Mouse (Mus musculus) liver, embryonic 13.5 days (tissue): ENCODE measurements around the gene Hivep3. TPM values are rescaled to one million over a fixed set of nuclear protein-coding genes. Genes with fewer than 3 reads are reported as not detected.

Experiments used
- ATAC-seq: fragments of 200-750 bp; cut with Nextera tagmentation; 2 replicates; pipeline ENCODE4 v1.8.0; 2017; ENCODE audit warnings: low read depth, mild to moderate bottlenecking, moderate number of reproducible peaks, moderate library complexity
- DNase-seq: peaks from one replicate; pipeline ENCODE4 v3.0.0; 2022
- H3K27ac ChIP-seq: fragments of 300-500 bp; sonication (generic); 2 replicates; pipeline ENCODE4 v1.5.1; 2015; ENCODE audit warnings: moderate library complexity, mild to moderate bottlenecking, inconsistent platforms
- H3K27me3 ChIP-seq: fragments of 300-500 bp; sonication (generic); 2 replicates; pipeline ENCODE4 v1.6.1; 2015; ENCODE audit warnings: mild to moderate bottlenecking, inconsistent platforms
- H3K36me3 ChIP-seq: fragments of 300-500 bp; sonication (generic); 2 replicates; pipeline ENCODE4 v1.6.1; 2015; ENCODE audit warnings: mild to moderate bottlenecking, inconsistent platforms
- H3K4me1 ChIP-seq: fragments of 300-500 bp; sonication (generic); replicated peaks from 2 replicates; pipeline ENCODE4 v1.6.1; 2015; ENCODE audit warnings: inconsistent platforms
- H3K4me2 ChIP-seq: fragments of 300-500 bp; sonication (generic); 2 replicates; pipeline ENCODE4 v1.6.1; 2015; ENCODE audit warnings: inconsistent platforms, mild to moderate bottlenecking, moderate library complexity
- H3K4me3 ChIP-seq: fragments of 300-500 bp; sonication (generic); replicated peaks from 2 replicates; pipeline ENCODE4 v1.5.1; 2015; ENCODE audit warnings: mild to moderate bottlenecking, inconsistent platforms
- H3K9ac ChIP-seq: fragments of 300-500 bp; sonication (generic); 2 replicates; pipeline ENCODE4 v1.6.1; 2015; ENCODE audit warnings: mild to moderate bottlenecking, inconsistent platforms
- H3K9me3 ChIP-seq: fragments of 300-500 bp; sonication (generic); replicated peaks from 2 replicates; pipeline ENCODE4 v1.6.1; 2016; ENCODE audit warnings: inconsistent platforms
- WGBS: fragments of 180-500 bp; shearing (Covaris S2); methylation state at CpG from one replicate; pipeline ENCODE4 v1.1.7; 2015; ENCODE audit not compliant: insufficient replicate concordance; 5-methylcytosine and 5-hydroxymethylcytosine counted together
- polyA plus RNA-seq: library from polyadenylated mRNA; unstranded; fragments of >200 nt; fragmentation: Nextera tagmentation; extraction: Ambion mirVana; gene quantifications from 2 replicates; pipeline ENCODE4 v1.2.1, GENCODE M21; 2015

The Hivep3 gene
- polyA plus RNA-seq, 1 experiment from 2014 or later, result 2.1 TPM

DNA sequence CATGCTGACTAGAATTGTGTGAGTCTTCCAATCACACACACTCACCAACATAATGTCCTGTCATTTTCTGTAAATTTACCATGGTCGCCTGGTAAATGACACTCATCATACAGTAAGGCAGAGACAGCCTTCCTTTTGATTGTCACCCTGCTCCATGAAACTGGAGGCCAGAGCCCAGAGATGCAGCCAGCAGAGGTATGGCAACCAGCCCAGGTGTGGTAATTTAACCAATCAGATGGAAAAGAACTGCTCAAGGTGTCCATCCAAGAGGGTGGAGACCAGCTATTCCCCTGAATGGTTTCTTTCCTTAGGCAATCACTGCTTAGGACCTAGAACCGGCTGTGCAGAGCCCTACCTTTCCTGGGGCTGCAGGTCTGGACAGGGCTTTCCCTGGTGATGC, 224.4 kb downstream of the Hivep3 start:
- 61% methylated on average over 2 of the region's 2 CpGs for WGBS
- Histone ChIP-seq H3K9me3 (no peaks in the 10 kb centered on the region), H3K36me3 (no peaks in the 10 kb centered on the region), H3K4me3 (no peak overlapping the region), H3K4me1 (peaks cover 6% of the 10 kb centered on the region; the same call in 1 of the 2 replicates), H3K4me2 (no peak overlapping the region), H3K27me3 (no peaks in the 10 kb centered on the region), H3K27ac (no peak overlapping the region), H3K9ac (no peak overlapping the region)
- ATAC-seq (no peak), DNase-seq (no peak)

DNA sequence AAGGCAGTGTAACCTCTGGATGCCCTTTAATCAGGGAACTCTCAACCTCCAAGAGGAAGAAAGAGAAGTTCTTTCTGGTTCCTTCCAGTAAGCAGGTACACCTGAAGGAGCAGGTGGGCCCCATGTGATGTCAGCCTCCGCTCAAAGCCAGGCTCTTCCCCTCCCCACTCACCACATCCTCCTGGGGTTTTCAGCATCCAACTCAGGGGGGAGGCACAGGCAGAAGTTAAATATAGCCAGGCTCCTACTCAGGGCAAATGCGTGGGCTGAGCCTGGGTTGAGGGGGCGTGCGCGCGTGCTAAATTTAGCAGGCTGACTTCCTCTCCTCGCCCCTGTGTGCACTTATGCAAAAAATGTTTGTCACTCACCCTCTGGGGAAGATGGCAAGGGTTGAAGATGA, 225.7 kb downstream of the Hivep3 start:
- peaks cover 6% of the 10 kb centered on the region; the same call in 1 of the 2 replicates for H3K4me1 ChIP-seq

DNA sequence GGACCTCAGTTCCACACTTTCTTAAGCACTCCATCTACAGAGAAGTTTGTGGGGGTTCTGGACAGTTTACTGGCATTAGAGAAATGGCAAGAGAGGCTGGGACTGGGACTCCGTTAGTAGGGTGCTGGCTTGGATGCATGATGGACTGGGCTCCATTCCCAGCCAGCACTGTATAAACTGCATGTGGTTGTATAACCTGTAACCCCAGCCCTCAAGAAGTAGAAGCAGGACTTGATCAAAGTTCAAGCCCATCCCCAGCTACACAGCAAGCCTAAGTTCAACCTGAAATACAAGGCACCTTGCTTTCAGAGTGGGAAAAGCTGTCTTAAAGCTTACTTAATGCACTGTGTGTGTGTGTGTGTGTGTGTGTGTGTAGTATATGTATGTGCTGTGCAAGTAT, 226.3 kb downstream of the Hivep3 start:
- 65% methylated on average over 1 of the region's 1 CpGs for WGBS
- ATAC-seq, result no peak

More for the DNA sequence above, 225.7 kb downstream of the Hivep3 start:
- Histone ChIP-seq H3K9me3 (no peaks in the 10 kb centered on the region), H3K36me3 (no peaks in the 10 kb centered on the region), H3K4me2 (no peak overlapping the region), H3K4me3 (no peak overlapping the region), H3K9ac (no peak overlapping the region), H3K27ac (no peak overlapping the region), H3K27me3 (no peaks in the 10 kb centered on the region)
- WGBS, result 10% methylated on average over 7 of the region's 7 CpGs
- ATAC-seq, result no peak
- peak; percentile 5 for DNase-seq

DNA sequence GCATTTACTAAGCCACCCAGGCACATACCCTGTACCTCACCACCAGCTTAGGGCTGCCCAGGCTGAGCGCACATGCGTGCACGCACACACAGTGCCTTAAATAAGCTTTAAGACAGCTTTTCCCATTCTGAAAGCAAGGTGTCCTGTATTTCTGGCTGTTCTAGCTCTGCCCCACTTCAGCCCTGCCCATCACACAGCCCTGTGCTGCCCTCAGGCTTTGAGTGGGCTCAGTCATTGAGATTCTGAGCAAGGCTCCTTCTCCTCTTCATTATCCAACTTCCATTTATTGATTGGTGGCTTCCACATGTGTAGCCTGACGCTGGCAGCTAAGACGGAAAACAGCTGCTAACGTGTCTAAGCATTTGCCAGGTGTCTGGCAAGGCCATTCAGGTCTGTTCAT, 226.9 kb downstream of the Hivep3 start:
- peaks cover 6% of the 10 kb centered on the region; the same call in 1 of the 2 replicates for H3K4me1 ChIP-seq
- H3K36me3 ChIP-seq, result no peaks in the 10 kb centered on the region
- H3K4me3 ChIP-seq, result no peak overlapping the region
- no peak overlapping the region for H3K9ac ChIP-seq
- ATAC-seq (no peak), DNase-seq (no peak)
- no peaks in the 10 kb centered on the region for H3K27me3 ChIP-seq
- WGBS, result 78% methylated on average over 6 of the region's 6 CpGs
- no peak overlapping the region for H3K4me2 ChIP-seq
- no peaks in the 10 kb centered on the region for H3K9me3 ChIP-seq
- no peak overlapping the region for H3K27ac ChIP-seq

More for the DNA sequence above, 226.3 kb downstream of the Hivep3 start:
- Histone ChIP-seq H3K4me1 (peaks cover 6% of the 10 kb centered on the region; the same call in 1 of the 2 replicates), H3K36me3 (no peaks in the 10 kb centered on the region), H3K27me3 (no peaks in the 10 kb centered on the region), H3K4me2 (no peak overlapping the region), H3K9ac (no peak overlapping the region), H3K27ac (no peak overlapping the region), H3K9me3 (no peaks in the 10 kb centered on the region), H3K4me3 (no peak overlapping the region)
- DNase-seq, result no peak

DNA sequence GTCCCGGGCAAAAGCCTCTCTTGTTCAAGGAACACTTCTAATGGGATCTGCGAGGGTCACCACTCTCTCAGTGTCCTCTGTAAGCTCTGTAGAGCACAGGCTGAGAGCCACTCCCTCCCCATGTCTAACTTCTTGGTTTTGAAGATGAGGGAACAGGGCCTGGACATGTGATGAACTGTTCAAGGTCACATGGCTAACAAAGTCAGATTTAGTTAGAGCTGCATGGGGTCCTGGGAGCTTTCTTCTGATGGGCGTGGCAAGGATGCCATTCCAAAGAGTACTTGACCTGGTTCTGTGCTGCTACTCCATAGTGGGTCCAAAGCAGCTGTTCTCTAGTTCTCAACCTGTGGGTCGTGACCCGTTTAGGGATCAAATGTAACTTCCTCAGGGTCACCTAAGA, 227.6 kb downstream of the Hivep3 start:
- H3K4me3 ChIP-seq, result no peak overlapping the region
- H3K36me3 ChIP-seq, result no peaks in the 10 kb centered on the region
- H3K9me3 ChIP-seq, result no peaks in the 10 kb centered on the region
- H3K4me1 ChIP-seq, result peaks cover 6% of the 10 kb centered on the region; the same call in 1 of the 2 replicates
- no peak overlapping the region for H3K9ac ChIP-seq
- ATAC-seq (no peak), DNase-seq (no peak)
- no peaks in the 10 kb centered on the region for H3K27me3 ChIP-seq
- no peak overlapping the region for H3K4me2 ChIP-seq
- H3K27ac ChIP-seq, result no peak overlapping the region
- WGBS, result 55% methylated on average over 5 of the region's 5 CpGs

DNA sequence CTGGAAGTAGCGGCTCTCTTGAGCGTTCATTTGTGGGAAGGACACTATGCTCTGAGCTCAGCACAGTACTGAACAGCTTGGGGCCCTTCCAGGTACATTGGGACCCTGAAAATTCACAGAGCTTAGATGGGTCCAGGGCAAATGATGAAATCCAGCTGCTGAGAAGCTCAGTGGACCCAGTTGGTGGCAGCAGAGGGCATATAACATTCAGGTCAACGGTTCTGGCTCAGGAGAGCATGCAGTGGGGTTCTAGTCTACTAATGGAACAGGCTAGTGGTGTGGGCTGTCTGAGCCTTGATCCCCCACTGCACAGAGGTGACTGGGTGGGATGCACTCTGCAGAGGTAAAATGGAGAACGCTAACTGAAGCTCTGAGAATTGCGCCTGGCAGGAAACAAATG, 228.5 kb downstream of the Hivep3 start:
- no peak overlapping the region for H3K4me2 ChIP-seq
- ATAC-seq (no peak), DNase-seq (no peak)
- H3K27me3 ChIP-seq, result no peaks in the 10 kb centered on the region
- peaks cover 6% of the 10 kb centered on the region; the same call in 1 of the 2 replicates for H3K4me1 ChIP-seq
- H3K36me3 ChIP-seq, result no peaks in the 10 kb centered on the region
- no peak overlapping the region for H3K9ac ChIP-seq
- H3K4me3 ChIP-seq, result no peak overlapping the region
- H3K9me3 ChIP-seq, result no peaks in the 10 kb centered on the region
- 50% methylated on average over 5 of the region's 5 CpGs for WGBS
- H3K27ac ChIP-seq, result no peak overlapping the region

DNA sequence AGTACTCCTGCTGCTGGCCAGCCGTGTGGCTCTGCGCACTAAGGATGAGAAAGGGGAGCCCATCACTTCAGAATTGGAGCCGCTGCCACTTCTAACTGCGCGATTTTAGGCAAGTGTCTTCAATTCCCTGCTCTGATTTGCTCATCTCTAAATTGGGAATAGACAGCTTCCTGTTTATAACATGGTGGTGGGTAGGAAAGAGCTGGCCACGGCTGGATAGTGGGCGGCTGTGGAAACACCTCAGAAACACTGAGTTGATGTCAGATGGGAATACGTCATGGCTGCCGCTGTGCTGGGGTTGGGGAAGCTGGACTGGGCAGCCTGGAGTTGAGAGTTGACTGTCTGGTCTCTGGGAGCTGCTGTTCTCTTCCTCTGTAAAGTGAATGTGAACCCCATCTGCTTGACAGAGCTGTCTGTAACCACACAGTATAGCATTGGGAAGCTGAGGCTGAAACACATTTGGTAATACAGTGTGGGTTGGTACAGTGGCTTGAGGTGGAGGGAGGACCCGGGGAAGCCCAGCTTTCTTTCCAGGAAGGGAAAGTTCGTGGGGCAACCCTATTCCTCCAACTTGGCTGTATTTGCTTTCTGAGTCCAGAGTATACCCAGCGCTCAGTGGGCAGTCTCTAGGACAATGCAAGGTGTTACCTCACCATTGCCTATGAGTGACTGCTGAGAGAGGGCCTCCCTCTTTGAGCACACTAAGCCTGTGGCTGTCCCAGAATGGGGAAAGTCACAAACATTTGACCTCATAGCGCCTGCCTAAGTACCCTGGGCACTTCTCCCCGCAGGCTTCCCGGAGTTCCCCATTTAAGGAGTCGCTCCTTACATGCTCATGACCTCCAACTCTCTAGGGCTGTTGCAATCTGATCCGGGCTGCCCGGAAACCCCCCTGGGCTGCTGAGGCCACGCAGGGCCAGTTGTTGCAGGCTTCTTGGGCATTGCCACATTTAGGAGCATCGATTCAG, 232.8 kb downstream of the Hivep3 start:
- H3K9me3 ChIP-seq, result no peaks in the 10 kb centered on the region
- DNase-seq (no peak), ATAC-seq (peak; percentile 41; the same call in 1 of the 2 replicates)
- 38% methylated on average over 20 of the region's 20 CpGs for WGBS
- no peak overlapping the region for H3K4me2 ChIP-seq
- no peak overlapping the region for H3K4me3 ChIP-seq
- H3K27me3 ChIP-seq, result no peaks in the 10 kb centered on the region
- no peak overlapping the region for H3K27ac ChIP-seq
- no peaks in the 10 kb centered on the region for H3K4me1 ChIP-seq
- no peak overlapping the region for H3K9ac ChIP-seq
- no peaks in the 10 kb centered on the region for H3K36me3 ChIP-seq

DNA sequence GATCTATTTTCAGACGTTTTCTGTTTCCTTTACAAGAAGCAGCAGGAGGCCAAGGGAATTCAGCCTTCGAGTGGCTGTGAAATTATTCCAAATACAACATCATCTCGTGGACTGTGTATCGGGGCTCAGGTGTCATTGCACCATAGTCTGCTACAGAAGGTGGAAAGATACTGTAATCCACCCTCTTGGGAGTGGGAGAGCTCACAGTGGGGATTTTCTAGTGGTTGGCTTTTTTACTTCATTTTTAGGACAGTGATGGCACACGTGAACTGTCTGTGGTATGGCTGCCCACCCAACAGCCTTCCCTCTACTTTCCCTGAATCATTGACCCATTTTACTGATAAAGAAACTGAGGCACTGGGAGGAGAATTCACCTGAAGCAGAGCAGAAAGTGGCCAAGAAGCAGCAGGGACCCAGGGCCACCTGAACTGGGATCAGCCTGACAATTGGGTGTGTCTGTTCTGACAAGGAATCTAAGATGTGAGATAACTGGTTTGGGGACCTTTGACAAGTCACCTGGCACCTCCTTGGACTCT, 233.6 kb downstream of the Hivep3 start:
- no peak overlapping the region for H3K9ac ChIP-seq
- WGBS, result 34% methylated on average over 5 of the region's 5 CpGs
- H3K4me3 ChIP-seq, result no peak overlapping the region
- H3K4me1 ChIP-seq, result no peaks in the 10 kb centered on the region
- H3K36me3 ChIP-seq, result no peaks in the 10 kb centered on the region
- DNase-seq (no peak), ATAC-seq (no peak)
- no peak overlapping the region for H3K27ac ChIP-seq
- no peak overlapping the region for H3K4me2 ChIP-seq
- H3K9me3 ChIP-seq, result no peaks in the 10 kb centered on the region
- no peaks in the 10 kb centered on the region for H3K27me3 ChIP-seq

DNA sequence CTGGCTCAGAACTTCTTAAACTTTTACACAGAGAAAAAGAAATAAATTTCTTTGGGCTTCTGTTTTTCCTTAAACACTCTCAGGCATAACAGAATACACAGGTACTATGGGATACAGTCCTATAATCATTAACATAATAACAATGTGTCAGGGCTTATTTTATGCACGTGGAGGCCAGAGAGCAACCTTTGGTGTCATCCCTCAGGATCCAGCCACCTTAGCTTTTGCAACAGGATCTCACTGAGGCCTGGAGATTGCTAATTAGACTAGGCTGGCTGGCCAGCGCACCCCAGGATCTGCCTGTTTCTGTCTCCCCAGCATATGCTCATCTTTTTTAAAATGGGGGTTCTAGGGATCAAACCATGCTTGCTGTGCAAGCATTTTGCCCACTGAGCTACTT, 234.1 kb downstream of the Hivep3 start:
- no peak for DNase-seq
- no peak overlapping the region for H3K27ac ChIP-seq
- 54% methylated on average over 2 of the region's 2 CpGs for whole genome bisulfite sequencing

DNA sequence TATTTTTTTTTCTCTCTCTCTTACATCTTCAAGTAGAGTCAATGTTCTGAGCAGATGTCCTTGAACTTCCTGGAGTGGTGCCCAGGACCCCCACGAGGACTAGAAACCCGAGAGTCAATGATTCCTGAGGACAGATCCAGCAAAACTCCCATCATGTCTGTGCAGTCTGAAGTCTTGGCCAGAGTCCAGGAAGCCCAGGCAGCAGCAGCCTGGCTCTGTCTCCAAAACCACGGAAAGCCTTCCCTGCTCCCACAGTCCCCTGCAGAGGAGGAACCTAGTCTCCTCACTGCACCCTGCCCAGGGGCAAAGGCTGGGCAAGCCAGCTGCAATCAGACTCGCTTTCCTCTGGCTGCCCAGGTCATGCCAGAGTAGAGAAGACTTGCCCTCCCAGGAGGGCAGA, 234.5 kb downstream of the Hivep3 start:
- WGBS, result 24% methylated on average over 4 of the region's 4 CpGs
- DNase-seq (no peak), ATAC-seq (no peak)
- H3K4me2 ChIP-seq, result no peak overlapping the region
- no peaks in the 10 kb centered on the region for H3K9me3 ChIP-seq
- H3K4me3 ChIP-seq, result no peak overlapping the region
- H3K9ac ChIP-seq, result no peak overlapping the region
- H3K27ac ChIP-seq, result no peak overlapping the region
- no peaks in the 10 kb centered on the region for H3K36me3 ChIP-seq
- no peaks in the 10 kb centered on the region for H3K27me3 ChIP-seq
- H3K4me1 ChIP-seq, result no peaks in the 10 kb centered on the region

More for the DNA sequence above, 234.1 kb downstream of the Hivep3 start:
- Histone ChIP-seq H3K27me3 (no peaks in the 10 kb centered on the region), H3K36me3 (no peaks in the 10 kb centered on the region), H3K4me1 (no peaks in the 10 kb centered on the region), H3K4me2 (no peak overlapping the region), H3K4me3 (no peak overlapping the region), H3K9ac (no peak overlapping the region), H3K9me3 (no peaks in the 10 kb centered on the region)
- no peak for ATAC-seq

DNA sequence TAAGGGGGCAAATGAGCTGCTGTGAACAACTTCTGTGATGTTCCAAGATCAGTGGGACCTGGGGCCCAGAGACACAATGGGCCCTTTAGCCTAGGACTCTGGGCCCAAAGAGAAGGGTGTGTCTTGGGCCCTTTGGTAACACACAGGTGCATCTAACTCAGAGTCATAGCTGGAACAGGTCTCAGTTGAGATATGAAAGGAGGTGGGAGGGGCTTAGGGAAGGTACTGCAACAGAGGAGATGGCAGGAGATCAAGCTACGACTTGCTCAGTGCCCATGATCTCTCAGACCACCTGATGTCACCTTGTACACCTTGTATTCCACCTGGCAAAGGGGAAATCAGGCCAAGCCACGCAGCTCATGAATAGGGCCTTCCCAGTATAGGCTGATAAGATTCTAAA, 235.3 kb downstream of the Hivep3 start:
- H3K4me2 ChIP-seq, result no peak overlapping the region
- H3K27ac ChIP-seq, result no peak overlapping the region

More for the DNA sequence above, 235.3 kb downstream of the Hivep3 start:
- 47% methylated on average over 2 of the region's 2 CpGs for WGBS
- Histone ChIP-seq H3K4me3 (no peak overlapping the region), H3K9ac (no peak overlapping the region), H3K36me3 (no peaks in the 10 kb centered on the region), H3K9me3 (no peaks in the 10 kb centered on the region), H3K4me1 (no peaks in the 10 kb centered on the region), H3K27me3 (no peaks in the 10 kb centered on the region)
- ATAC-seq (no peak), DNase-seq (no peak)
